Mouse (Mus musculus): ENCODE measurements at regions not wholly inside any gene's neighbourhood (a gene's known extent, or its start where the extent isn't known, plus 50 kb on each side); places are given as distances from the start of the nearest gene placed in this dataset.
A peak's percentile ranks its signal among the peaks of the same experiment; 100 is the strongest.

DNA sequence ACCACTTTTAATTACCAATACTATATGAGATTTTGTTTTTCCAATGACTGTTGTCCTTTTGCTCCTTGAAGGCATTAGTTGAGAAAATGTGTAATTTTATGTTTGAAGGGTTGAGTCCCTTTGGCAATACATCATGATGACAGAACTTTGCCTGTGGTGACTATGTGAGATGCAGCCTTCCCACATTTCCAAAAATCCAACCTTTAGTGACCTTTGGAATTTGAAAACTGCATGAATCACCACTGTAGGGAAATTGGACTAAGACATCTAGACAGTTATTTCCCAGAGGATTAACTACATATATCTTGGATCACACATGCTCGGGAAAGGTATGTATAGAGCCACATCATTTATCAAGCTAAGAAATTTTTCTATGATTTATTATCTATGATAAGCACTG is 57.7 kb downstream of the Fbxo5 start:
- no peak for DNase-seq

DNA sequence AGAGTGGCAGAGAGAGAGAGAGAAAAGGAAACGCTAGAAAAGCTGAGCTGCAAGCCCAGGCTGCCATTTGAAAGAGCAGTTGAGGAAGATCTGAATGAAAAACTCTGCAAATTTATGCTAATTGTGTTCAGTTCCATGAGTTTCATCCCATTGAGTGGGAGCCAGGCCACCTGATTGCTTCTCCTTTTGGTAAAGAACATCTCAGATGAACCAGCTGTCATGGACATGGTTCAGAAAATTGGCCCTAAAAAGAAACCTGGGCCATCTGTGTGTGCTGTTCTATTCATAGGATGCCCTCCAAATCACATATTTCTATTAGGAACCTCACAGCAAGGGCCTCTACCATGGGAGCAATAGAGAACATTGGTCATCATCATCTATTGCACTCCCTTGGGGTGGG is 70.3 kb downstream of the Fbxo5 start:
- DNase-seq, result peak in 1 of 2 experiments; percentile 1

DNA sequence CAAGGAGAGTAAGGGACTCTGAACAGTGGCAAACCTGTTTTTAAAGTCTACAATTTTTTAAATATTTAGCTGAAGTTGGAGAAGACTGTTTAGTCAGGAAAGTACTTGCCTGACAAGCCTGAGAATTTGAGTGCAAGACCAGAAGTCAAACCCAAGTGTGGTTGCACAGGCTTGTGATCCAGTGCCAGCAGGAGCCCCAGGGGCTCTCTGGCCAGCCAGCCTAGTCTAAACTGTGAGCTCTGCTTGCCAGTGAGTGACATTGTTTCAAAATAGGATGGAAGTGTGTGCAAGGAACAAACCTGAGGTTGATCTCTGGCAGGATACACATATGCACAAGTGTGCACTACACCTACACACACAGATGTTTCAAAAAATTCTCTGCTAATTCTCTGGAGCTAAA is 60.8 kb downstream of the Vip start:
- DNase-seq, result peak; percentile 12 to 20

DNA sequence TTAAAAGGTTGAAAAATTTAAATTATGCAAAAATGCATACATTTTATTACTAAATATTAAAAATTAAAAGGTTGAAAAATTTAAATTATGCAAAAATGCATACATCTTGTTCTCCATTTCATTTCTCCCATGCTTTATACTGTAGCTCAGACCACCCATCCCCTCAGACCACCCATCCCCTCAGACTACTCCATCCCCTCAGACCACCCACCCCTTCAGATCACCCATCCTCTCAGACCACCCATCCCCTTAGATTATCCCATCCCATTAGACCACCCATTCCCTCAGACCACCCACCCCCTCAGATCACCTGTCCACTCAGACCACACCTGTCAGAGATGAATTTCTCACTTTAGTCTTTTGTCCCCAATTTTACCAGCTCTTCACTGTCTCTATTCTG is 58.4 kb downstream of the Vip start:
- no peak for DNase-seq

Measured in cerebellum, postnatal 36 days (tissue).